Mouse (Mus musculus): ENCODE results near the gene Cdh18. TPM values are rescaled to one million over a fixed set of nuclear protein-coding genes. Genes with fewer than 3 reads are reported as not detected.
"Not testable (repeated sequence)": the region's sequence is repeated elsewhere in the genome, so short reads cannot be mapped to it uniquely, and the experiment has no call there.

The Cdh18 gene
- total RNA-seq, 2 experiments from 2014 or later = 1.9 TPM

DNA sequence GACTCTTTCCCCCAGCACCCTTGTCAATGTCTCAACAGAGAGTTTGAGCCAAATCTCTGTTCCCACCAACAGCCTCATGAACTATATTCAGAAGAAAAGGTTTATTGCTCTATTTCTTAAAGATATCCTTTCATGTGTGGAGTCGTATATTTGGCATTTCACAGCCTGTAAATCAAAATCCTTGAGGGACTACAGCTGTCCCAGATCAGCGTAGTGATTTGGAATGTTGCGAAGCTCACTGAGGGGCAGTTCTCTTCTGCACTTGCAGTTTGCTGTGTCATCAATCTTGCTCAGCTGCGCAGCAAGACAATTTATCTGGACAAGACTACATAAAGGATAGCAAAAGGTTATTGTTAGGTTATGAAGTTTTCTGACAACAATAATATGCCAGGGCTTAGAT is 385.5 kb downstream of the Cdh18 start:
- DNase-seq (ENCODE audit: low spot score in 2 of 2) = no peak

DNA sequence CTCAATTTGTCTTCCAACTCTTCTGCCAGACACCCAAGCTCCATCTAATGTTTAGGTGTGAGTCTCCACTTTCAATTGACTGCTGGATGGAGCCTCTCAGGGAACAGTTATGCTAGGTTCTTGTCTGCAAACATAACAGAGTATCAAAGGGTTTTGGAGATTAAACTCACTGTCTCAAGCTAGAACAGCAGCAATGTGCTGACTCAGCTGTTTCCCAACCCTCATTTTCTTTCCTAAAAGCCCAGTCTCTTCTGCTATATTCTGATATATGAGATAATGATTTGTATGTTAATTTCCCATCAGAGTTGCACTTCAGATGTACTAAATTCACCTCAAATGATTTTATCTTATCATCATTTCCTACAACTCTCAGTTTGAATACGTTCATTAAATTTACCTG is 398.4 kb downstream of the Cdh18 start:
- DNase-seq (ENCODE audit: low spot score in 2 of 2) = no peak

DNA sequence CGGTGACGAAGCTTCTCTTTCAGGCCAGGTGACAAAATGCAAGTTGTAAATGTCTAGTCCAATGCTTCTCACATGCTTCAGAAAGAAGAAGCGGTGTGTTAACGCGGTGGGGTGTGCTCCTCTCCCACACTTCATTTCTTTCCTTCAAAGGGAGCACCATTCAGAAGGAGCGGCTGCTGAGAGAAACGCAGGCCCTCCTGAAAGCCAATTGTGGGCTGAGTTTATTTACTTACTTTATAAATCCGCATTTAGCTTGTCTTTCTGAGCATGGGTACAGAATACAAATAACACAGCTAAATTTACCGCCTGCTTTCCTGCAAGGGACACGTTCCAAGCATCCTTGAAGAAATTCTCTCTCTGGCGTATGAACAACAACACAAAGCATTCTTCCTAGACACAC is 420.6 kb downstream of the Cdh18 start:
- DNase-seq (ENCODE audit: low spot score in 2 of 2) = no peak

DNA sequence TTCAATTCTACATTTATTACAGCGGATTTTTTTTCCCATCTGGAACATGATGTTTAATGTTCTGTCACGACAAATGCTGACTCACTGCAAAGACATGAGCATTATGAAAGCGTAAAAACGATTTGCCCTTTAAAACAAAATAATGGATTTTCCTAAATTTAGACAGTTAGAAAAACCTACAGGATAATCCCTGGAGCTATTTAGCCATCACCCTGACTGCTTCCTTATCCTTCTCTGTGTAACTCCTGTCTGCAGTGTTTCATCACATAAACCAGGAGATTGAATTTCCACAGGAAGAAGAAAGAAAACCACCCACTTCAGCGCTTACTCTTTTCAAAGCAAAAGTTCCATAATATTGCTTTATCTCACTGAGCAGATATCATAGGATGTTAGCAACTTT is 431.3 kb downstream of the Cdh18 start:
- DNase-seq (ENCODE audit: low spot score in 2 of 2) = no peak

DNA sequence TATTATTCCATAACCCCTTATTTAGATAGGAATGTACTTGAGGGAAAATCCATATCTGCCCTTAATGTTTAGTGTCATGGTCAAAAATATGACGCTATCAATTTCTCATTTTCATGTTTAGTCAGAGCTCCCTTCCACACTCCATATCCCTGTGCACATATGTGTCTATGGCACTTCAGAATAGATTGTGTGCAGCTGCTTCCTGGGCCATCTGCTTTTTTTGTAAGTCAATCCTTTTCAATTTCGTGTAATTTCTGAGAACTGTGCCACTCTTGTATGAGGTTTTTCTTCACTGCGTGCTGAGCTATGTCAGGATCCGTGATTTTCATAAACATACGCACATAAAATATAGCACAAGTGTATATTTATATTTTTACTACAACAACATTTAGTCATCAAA is 435.8 kb downstream of the Cdh18 start:
- DNase-seq (ENCODE audit: low spot score in 2 of 2) = no peak

DNA sequence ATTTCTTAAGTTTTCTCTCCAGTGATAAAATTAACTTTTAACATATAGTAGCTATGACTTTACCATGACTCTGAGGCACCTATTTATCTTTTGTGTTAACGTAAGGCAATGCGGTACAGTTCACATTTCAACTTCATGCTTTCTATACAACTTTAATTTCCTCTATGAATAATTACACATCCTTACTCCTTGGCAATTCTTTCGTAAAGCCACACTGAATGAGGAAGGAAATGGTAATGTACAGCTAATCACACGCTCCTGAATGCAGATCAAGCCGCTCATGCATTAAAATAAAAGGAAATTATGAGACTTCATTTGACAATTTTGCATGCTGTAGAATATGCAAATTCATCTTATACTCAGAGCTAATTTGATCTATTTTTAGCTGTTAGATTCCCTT is 467.9 kb downstream of the Cdh18 start:
- DNase-seq (ENCODE audit: low spot score in 2 of 2) = no peak

DNA sequence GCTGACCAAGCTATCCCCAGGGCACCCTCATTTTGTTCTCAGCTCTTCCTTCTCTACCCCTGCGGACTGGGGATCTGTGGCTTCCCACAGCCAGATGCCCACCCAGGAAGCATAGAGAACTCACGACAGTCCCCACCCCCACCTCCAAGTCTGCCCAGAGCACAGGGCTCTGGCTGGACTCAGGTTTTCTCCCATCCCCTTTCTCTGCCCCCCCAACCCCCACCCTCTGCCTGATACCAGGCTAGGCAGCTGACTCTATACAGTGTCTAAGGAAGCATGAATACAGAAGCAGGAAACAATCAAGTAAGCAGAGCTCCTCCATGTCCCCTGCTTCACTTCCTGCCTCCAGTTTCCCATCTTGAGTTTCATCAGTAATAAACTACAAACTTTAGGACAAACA is 472.3 kb downstream of the Cdh18 start:
- no peak for DNase-seq (ENCODE audit: low spot score in 2 of 2)

DNA sequence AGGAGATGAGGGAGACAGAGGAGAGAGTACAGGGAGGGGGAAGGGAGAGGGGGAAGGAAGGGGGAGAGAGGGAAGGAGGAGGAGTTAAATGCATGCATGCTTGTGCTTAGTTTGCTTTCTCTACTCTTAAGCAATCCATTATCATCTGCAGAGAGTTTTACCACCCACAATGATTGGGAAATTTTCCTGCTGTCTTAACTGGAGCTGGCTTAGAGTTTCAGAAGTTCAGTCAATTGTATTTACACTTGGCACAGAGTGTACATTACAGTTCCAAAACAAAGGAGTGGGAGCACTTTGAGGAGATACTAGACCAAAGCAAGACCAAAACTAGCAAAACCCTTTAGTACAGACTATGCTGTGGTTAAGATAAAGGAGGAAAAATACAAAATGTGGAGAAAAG is 473.8 kb downstream of the Cdh18 start:
- no peak for DNase-seq (ENCODE audit: low spot score in 2 of 2)

DNA sequence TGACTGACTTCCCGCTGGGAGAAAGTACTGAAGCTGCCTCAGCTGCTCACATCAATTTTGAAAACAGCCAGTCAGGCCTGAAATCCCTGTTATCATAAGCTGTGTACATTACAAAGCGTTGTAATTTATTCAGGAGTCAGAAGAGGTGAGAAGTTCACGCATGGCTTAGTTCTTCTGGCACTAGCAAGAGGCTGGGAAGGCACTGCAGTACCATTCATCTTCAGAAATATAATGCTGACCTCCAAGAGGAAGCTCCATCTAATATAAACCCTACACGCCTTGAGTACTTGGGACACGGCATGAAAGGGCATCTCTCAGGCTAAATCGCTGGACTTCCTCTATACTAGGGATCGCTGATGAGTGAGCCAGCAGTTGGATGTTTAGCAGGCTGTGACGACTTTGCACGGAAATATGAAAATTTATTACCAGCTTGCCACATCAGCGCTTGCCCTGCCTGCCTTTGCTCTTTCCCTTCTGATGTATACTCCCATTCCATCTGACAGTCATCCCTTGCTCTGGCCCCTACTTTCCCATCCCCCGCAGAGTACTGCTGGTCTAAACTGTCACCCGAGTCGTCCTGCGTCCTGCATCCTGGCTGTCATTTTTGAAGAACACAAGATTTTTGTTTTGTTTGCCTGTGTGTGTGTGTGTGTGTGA is 486.9 kb downstream of the Cdh18 start:
- no peak for DNase-seq (ENCODE audit: low spot score in 2 of 2)

DNA sequence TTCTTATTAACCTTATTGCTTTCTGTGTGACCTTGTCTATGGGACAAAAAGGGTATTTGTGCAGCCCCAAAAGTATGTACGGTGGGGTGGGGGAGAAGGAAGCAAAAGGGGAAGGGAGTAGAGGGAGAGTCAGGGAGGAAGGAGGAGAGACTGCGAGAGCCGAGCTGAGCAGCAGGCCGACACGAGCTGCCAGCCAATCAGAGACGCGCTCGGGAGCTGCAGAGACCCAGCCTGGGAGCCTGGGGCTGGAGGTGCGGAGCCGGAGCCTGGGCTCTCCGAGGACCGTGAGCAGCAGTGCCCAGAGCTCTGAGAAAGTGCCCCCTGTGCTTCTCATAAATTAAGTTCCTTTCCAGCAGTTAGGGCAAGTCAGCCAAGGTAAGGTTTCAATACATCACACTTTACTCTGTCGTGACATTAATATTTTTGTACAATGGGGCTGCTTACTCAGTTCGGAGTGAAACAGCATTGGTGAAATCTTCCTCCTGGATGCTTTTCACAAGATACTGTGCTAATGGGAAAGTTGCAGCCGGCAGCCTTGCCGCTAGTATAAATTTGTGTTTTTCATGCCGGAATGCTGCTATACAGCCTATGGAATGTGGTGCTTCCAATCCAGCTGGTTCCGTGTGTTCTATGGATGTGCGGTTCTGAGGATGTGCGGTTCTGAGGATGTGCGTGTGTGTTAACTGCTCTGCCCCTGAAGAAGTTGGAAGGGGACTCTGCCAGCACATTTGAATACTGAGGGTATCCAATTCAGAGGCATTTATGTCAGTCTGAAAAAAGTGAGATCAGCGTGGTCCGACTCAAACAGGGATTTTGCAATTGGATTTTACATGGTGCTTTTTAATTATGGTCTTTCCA is 487.6 kb downstream of the Cdh18 start:
- DNase-seq (ENCODE audit: low spot score in 2 of 2) = no peak

DNA sequence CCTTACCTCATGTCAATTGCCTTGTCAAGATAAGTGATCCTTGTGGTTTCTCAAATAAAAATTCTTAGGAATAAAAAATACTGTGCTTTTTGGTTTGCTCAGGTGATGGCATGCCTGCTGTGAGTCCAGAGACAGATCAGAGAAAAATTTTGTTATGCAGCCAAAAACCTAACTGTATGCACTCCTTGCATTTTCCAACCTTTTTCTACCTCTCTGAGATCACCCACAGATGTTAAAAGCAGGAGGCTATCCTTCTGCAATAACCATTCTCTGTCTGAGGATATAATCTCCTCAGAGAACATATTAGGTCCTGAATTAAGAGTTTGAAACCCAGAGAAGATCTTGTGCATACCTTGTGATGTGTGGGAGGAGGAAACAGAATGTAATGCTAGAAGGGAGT is 488.7 kb downstream of the Cdh18 start:
- DNase-seq (ENCODE audit: low spot score in 2 of 2) = no peak

DNA sequence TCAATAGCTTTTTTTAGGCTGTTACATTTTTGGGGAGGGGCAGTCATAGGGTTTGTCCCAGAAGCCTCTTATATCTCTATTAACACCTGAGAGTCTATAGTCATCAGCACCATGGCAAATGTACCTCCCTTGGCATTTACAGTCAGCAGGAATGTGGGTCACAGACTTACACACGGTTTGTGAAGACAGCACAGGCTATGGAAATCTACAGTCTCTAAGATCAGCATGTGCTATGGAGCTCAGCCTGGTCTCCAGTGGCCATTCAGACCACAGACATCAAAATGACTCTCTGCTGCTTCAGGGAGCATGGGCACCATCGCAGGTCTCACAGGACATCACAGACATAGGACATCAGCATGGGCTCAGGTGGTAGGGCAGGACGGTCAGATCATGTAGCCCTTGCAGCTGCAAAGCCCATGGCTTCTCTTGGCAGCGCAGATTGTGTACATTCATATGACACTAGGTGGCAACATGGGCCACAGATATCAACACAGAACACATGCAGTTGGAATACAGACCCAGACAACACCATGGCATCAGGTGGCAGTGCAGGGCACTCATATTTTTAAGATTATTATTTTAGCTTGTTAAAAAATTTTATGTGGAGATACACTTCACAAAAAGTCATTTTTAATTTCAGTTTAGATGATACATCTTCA is 497.4 kb downstream of the Cdh18 start:
- DNase-seq (ENCODE audit: low spot score in 2 of 2) = no peak

DNA sequence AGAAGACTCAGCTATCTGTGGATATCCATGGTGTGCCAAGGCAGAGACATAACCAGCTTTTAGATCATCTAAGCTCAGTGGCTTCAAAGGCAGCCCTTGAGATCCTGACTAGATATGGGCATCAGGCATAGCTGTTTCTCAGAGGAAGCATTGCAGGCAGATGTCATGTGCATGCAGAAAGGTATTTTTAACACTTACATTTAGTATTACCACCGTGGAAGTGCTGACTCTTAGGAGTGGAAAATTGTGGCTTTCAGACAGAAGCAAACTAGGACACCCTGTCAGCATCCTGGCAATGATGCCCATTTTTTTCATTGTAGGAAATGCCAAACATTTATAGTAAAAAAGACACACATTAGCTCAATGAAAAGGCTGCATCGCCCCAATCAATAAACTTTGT is 503.2 kb downstream of the Cdh18 start:
- no peak for DNase-seq (ENCODE audit: low spot score in 2 of 2)

DNA sequence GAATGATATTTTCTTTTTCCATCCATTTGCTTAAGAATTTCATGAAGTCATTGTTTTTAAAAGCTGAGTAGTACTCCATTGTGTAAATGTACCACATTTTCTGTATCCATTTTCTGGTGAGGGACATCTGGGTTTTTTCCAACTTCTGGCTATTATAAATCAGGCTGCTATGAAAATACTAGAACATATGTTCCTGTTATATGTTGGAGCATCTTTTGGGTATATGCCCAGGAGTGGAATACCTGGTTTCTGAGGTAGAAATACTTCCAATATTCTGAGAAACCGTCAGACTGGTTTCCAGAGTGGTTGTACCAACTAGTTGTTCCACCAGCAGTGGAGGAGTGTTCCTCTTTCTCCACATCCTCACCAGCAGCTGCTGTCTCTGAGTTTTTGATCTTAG is 536.5 kb downstream of the Cdh18 start:
- not testable (repeated sequence) for DNase-seq (ENCODE audit: low spot score in 2 of 2)

DNA sequence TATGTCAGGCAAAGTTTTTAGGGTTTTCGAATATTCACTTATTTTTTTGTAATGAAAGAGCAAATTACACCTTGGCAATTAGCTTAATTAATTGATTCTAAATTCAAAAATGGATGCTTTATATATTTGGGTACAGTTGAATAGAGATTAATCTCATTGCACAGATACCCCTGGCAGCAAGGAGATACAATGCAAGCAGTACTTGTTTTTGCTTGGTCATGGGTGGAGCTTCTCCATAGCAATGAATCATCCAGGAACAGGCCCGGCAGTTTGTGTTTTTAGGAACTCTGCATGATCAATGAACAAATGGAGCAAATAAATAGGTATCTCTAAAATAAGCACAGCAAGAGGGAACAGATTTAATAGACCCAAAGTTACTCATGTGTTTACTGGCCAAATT is 538.7 kb downstream of the Cdh18 start:
- no peak for DNase-seq (ENCODE audit: low spot score in 2 of 2)

DNA sequence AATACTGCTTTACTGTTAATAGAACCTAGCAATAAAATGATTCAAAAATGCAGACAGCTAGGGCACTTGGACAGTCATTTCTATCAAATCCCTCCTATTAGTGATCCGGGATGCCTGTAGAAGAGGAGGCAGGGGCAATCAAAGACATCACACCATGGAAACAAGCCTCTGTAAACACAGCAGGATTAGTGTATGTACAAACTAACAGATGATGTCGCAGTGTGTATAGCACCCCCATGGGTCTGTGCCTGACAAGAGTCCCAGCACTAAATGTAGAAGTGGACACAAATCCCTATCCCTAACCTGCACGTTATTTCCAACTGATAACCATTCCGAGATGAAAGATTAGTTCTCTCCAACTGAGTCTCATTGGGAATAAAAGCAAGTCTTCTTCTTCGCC is 547.8 kb downstream of the Cdh18 start:
- no peak for DNase-seq (ENCODE audit: low spot score in 2 of 2)

DNA sequence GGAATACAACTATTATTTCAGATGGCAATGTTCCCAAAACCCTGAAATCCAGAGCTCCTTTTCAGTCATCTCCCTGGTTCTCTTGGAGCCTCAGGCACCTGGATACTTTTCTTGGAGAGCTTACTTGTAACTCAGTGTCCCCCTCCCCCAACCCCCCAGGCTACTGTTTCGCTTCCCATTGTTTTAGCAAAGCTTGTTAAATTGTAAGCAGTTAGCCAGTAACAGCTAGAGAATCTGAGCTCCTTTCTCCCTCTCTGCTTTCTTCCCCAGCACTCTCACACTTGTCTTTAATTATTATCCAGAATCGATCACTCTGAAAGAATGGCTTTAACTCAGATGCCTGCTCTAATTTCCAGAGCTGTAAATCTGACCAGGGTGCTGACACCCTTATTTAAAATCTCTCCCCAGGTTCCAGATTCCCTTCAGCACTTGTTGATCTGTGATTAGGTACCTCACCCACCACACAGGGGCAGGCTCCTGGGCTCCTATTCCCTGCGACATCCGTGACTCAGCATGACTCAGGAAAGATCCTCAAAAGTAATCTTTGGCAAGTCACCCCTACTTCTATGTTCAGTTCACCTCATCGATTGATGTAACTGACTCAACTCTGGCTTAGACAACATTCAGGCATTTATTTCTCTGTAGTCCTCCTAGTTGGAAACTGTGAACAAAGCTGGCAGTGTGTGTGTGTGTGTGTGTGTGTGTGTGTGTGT is 556.0 kb downstream of the Cdh18 start:
- DNase-seq (ENCODE audit: low spot score in 2 of 2) = no peak

DNA sequence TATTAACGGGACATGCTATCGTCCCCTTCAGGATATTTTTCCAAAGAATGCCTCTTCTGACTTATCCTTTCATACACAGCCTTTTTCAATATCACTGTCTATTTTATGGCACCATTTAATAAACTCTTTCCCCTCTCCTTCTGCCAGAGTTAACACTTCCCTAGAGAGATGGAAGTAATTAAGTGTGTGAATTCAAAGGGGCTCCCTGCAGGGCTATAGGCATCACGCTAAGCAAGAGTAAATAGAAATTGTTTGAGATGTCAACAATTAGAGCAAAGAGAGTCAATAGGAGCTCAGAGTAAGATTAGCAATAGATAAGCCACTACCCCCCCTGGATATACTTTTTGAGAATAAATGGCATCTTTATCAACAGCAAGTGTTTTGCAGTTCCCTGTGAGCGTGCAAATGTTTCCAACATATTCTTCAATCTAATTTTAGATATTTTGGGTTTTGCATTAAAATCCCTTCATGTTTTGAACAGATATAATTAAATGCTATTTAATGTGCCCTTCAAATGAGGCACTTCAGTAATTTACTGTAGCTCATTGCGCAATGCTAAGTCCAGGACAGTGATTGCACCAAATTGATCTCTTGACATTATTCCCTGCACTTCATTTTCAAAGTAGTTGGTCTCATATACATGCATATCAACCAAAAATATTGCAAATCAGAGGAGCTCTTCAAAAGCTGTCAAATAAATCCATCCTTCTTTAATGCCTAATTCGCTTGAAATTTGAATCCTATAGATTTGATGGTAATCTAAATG is 586.3 kb downstream of the Cdh18 start:
- no peak for DNase-seq (ENCODE audit: low spot score in 2 of 2)

DNA sequence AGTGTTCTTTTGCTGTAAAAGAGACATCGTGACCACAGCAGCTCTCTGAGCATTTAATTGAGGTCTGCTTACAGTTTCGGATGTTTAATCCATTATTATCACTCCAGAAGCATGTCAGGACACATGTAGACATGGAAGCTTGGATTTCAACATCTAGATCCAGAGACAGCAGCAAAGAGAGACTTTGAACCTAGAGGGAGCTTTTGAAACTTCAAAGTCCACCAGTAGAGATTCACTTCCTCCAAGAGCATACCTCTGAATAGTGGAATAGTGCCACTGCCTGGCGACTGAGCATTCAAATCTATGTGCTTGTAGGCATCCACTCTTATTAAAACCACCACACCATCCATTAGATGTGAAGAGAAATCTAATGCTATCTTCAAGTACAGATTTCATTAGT is 588.1 kb downstream of the Cdh18 start:
- no peak for DNase-seq (ENCODE audit: low spot score in 2 of 2)

DNA sequence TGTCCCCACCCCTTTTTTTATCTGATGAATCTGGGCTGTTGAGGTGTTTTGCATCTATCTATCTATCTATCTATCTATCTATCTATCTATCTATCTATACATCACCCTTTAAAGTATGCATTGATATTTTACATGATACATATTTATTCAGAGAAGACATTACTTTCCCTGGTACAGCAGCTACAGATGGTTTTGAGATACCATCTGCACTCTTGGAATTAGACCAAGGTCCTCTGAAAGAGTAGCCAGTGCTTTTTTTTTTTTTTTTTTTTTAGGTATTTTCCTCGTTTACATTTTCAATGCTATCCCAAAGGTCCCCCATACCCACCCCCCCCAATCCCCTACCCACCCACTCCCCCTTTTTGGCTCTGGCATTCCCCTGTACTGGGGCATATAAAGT is 594.1 kb downstream of the Cdh18 start:
- not testable (repeated sequence) for DNase-seq (ENCODE audit: low spot score in 2 of 2)

DNA sequence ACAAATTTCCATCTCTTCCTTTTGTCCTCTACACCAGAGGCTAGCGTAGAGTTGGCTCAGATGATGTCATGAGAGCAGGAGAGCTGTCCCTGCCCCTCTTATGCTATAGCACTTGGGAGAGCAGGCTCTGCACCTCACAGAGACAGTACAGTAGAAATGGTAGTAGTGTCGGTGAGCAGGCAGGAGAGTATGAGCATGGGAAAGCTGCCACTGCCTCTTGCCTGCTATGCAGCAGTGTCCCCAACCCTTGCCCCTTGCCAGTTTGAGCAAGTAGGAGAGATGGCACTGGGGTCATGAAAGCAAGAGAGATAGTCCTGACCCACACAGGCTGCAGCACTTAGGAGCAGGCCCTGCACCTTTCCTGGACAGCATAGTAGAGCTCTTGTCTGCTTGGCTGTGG is 607.1 kb downstream of the Cdh18 start:
- DNase-seq (ENCODE audit: low spot score in 2 of 2) = no peak
